Mouse (Mus musculus): ENCODE data around the gene Gtf3c2. TPM values are rescaled to one million over a fixed set of nuclear protein-coding genes. Genes with fewer than 3 reads are reported as not detected.
A peak's percentile ranks its signal among the peaks of the same experiment; 100 is the strongest.

Gtf3c2 gene
- polyA plus RNA-seq, 1 experiment from 2014 or later: 23.1 TPM

DNA sequence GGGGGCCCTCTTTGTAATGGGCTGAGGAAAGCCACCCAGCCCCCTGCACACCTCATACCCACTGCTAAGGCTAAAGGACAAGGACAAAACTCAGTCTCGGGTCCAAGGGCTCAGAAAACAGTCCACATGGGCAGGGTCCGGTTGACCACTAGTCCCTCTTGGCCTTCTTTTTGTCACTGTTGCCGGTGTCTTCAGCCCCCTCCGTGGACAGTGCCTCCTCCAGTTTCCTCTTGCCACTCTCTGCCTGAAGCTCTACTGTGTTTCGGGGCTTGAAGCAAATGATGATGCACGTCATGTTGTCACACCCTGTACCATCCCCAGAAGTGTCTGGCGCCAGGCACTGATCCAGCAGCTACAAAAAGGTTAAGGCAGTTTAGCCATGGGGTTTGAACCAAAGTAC, 23.0 kb upstream of the Gtf3c2 start:
- no peak for TF ChIP-seq CTCF (IDR thresholded peaks at IDR 0.05; ENCODE audit: low read depth)
- Histone ChIP-seq H3K4me3 (ENCODE audit: low read depth, low read length) (peak overlapping the region; percentile 77), H3K4me2 (replicated peaks; ENCODE audit: low read depth) (peak overlapping the region; percentile 74), H3K9ac (ENCODE audit: low read depth, low read length) (0 out of 2 replicates have a peak overlapping the region, but pooled peaks have one; percentile 4), H3K27me3 (replicated peaks; ENCODE audit: control insufficient read depth, insufficient read depth, low read length) (no peaks in the 10 kb centered on the region), H3K9me3 (ENCODE audit: control insufficient read depth) (no peaks in the 10 kb centered on the region; the same call in 1 of the 2 replicates), H3K27ac (ENCODE audit: low read depth, low read length) (peak overlapping the region; percentile 82), H3K36me3 (ENCODE audit: control insufficient read depth, insufficient read depth) (peaks cover 62% of the 10 kb centered on the region), H3K4me1 (replicated peaks; ENCODE audit: control insufficient read depth, insufficient read depth, low read length) (no peaks in the 10 kb centered on the region)
- ATAC-seq: no peak
- 91% methylated on average over 7 of the region's 7 CpGs for WGBS

DNA sequence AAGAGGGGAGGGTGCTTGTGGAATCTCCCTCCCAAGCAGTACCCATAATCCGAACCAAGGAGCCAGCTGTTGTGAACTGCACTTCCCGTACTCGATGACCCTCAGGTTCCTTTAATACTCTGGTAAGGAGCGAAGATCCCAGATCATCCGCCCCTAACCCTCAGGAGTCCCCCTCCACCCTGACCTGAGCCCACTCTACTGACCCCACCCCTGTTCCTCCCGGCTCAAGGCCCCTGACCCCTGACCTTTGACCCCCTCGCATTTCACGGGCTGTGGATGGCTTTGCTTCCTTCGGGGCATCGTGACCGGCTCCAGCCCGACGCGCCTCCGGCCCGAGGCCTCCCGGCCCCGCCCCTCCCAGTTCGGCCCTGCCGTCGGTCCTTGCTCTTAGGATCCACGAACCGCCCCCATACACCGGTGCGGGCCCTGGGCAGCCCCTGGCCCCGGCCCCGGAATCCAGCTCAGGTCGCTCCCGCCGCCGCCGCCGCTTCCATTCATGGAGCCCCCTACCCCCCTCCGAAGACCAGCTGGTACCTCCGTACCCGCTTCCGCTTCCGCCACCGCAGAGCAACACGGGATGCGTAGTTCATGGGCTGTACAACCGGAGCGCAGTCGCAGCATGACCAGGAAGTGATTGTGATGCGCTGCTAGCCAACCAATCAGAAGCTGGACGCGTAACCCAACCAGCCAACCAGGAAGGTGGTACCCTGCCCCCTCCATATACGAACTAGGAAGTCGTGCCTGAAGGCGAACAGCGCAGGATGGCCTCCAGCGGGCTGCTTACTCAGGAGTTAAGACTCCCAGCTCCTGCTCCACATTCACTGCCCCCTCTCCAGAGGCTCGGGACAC, 22.0 kb upstream of the Gtf3c2 start, which contains the start of gene Zfp513:
Zfp513 (minus strand) TSS at position 562 of the 849 bp plus-strand sequence.
- Histone ChIP-seq H3K9ac (ENCODE audit: low read depth, low read length) (peak within 1 kb of the TSS; percentile 75), H3K27me3 (replicated peaks; ENCODE audit: control insufficient read depth, insufficient read depth, low read length) (no peaks in the 10 kb centered on the region), H3K4me2 (replicated peaks; ENCODE audit: low read depth) (peak within 1 kb of the TSS; percentile 74), H3K4me3 (ENCODE audit: low read depth, low read length) (peak within 1 kb of the TSS; percentile 77), H3K36me3 (ENCODE audit: control insufficient read depth, insufficient read depth) (peaks cover 62% of the 10 kb centered on the region), H3K9me3 (ENCODE audit: control insufficient read depth) (no peaks in the 10 kb centered on the region; the same call in 1 of the 2 replicates), H3K4me1 (replicated peaks; ENCODE audit: control insufficient read depth, insufficient read depth, low read length) (no peaks in the 10 kb centered on the region), H3K27ac (ENCODE audit: low read depth, low read length) (peak within 1 kb of the TSS; percentile 82)
- under 1% methylated on average over 52 of the region's 53 CpGs for WGBS
- ATAC-seq: peak; percentile 94
- TF ChIP-seq CTCF (IDR thresholded peaks at IDR 0.05; ENCODE audit: low read depth): no peak

DNA sequence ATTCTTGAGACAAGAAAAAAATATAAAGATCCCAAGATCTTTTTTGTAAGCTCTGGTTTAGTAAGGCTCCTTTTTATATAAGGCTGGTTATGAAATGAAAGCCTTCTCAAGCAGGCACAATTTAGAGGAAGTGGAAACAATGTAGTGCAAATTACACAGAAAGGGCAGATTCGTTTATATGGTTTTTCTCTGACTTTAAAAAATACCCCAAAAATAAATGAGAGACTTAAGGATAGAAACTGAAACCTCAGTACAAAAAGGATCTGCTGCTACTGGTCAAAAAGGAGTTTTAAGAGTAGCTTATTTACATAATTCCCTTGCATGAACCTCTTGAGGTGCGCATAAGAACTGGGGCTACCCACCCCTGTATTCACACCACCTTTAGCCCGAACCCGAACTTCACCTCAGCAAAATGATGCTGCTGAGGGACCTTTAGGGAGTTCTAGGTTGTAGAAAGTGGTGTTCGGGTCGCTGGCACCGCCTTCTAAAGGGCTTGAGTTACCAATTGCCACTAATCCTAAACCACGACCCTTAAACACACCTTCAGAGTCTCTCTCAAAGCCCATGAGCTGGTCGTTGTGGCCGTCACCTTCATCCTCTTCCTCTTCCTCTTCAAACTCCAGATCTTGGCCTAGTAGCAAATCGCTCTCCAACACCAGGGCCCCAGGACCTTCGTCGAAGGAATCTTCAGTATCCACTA, 21.2 kb upstream of the Gtf3c2 start:
- no peaks in the 10 kb centered on the region for H3K4me1 ChIP-seq (replicated peaks; ENCODE audit: control insufficient read depth, insufficient read depth, low read length)
- WGBS: 12% methylated on average over 13 of the region's 13 CpGs
- no peak for TF ChIP-seq CTCF (IDR thresholded peaks at IDR 0.05; ENCODE audit: low read depth)
- no peak for ATAC-seq
- peak overlapping the region; percentile 77 for H3K4me3 ChIP-seq (ENCODE audit: low read depth, low read length)
- H3K27me3 ChIP-seq (replicated peaks; ENCODE audit: control insufficient read depth, insufficient read depth, low read length): no peaks in the 10 kb centered on the region
- no peaks in the 10 kb centered on the region; the same call in 1 of the 2 replicates for H3K9me3 ChIP-seq (ENCODE audit: control insufficient read depth)
- peak overlapping the region; percentile 75 for H3K9ac ChIP-seq (ENCODE audit: low read depth, low read length)
- peak overlapping the region; percentile 82 for H3K27ac ChIP-seq (ENCODE audit: low read depth, low read length)
- peak overlapping the region; percentile 74 for H3K4me2 ChIP-seq (replicated peaks; ENCODE audit: low read depth)
- peaks cover 64% of the 10 kb centered on the region for H3K36me3 ChIP-seq (ENCODE audit: control insufficient read depth, insufficient read depth)

DNA sequence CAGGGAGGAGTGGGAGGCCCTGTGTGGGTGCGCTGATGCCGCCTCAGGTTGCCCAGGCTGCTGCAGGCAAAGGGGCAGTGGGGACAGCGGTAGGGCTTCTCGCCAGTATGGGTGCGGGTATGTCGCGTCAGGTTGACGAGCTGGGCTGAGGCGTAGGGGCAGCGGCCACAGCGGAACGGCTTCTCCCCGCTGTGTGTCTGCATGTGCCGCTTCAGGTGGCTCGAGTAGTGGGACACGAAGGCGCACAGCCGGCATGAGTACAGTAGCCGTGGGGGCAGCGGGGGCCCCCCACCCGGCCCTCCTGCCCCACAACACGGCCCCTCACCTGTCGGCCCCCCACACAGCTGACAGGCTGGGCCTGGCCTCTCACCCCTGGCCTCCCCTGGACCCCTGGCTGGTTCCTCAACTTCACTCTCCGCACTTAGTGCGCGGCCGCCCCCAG, 20.4 kb upstream of the Gtf3c2 start:
- H3K4me2 ChIP-seq (replicated peaks; ENCODE audit: low read depth): peak overlapping the region; percentile 74; the same call in 1 of the 2 replicates
- no peaks in the 10 kb centered on the region; the same call in 1 of the 2 replicates for H3K9me3 ChIP-seq (ENCODE audit: control insufficient read depth)
- TF ChIP-seq CTCF (IDR thresholded peaks at IDR 0.05; ENCODE audit: low read depth): no peak
- no peaks in the 10 kb centered on the region for H3K27me3 ChIP-seq (replicated peaks; ENCODE audit: control insufficient read depth, insufficient read depth, low read length)
- no peaks in the 10 kb centered on the region for H3K4me1 ChIP-seq (replicated peaks; ENCODE audit: control insufficient read depth, insufficient read depth, low read length)
- H3K4me3 ChIP-seq (ENCODE audit: low read depth, low read length): no peak overlapping the region
- WGBS: 88% methylated on average over 27 of the region's 27 CpGs
- no peak for ATAC-seq
- H3K36me3 ChIP-seq (ENCODE audit: control insufficient read depth, insufficient read depth): peaks cover 64% of the 10 kb centered on the region
- H3K27ac ChIP-seq (ENCODE audit: low read depth, low read length): peak overlapping the region; percentile 35; the same call in 1 of the 2 replicates
- no peak overlapping the region for H3K9ac ChIP-seq (ENCODE audit: low read depth, low read length)

DNA sequence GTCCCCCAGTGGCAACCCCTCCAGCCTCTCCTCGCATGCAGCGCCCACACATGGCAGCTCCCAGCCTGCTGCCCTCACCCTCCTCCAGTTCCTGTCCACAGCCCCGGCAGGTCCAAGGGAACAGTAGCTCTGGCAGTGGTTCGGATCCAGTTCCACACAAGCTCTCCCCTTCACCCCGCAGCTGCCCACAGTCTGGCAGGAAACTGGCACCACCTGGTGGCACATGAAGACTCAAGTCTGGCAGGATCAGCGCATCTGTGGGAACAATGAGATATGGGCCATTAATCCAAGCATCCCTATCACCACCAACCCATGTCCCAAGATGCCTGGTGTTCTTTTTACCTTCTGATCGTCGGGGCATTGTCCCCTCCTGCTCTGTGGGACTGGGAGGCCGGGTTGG, 19.9 kb upstream of the Gtf3c2 start:
- Histone ChIP-seq H3K4me3 (ENCODE audit: low read depth, low read length) (no peak overlapping the region), H3K9me3 (ENCODE audit: control insufficient read depth) (no peaks in the 10 kb centered on the region; the same call in 1 of the 2 replicates), H3K27me3 (replicated peaks; ENCODE audit: control insufficient read depth, insufficient read depth, low read length) (no peaks in the 10 kb centered on the region), H3K27ac (ENCODE audit: low read depth, low read length) (0 out of 2 replicates have a peak overlapping the region, but pooled peaks have one; percentile 35), H3K4me1 (replicated peaks; ENCODE audit: control insufficient read depth, insufficient read depth, low read length) (no peaks in the 10 kb centered on the region), H3K4me2 (replicated peaks; ENCODE audit: low read depth) (no peak overlapping the region), H3K9ac (ENCODE audit: low read depth, low read length) (no peak overlapping the region), H3K36me3 (ENCODE audit: control insufficient read depth, insufficient read depth) (peaks cover 64% of the 10 kb centered on the region)
- 80% methylated on average over 9 of the region's 9 CpGs for WGBS
- peak; percentile 60 for TF ChIP-seq CTCF (IDR thresholded peaks at IDR 0.05; ENCODE audit: low read depth)
- ATAC-seq: no peak
